Mouse (Mus musculus) midbrain, postnatal 0 days (tissue): Measurements from ENCODE around the gene Trip12. TPM values are rescaled to one million over a fixed set of nuclear protein-coding genes. Genes with fewer than 3 reads are reported as not detected.

Experiments
- ATAC-seq: fragments of 200-750 bp; cut with Nextera tagmentation; 2 replicates; pipeline ENCODE4 v1.8.0; 2017; ENCODE audit warnings: moderate number of reproducible peaks, mild to moderate bottlenecking, moderate TSS enrichment, moderate library complexity; ENCODE audit not compliant: low FRiP score
- DNase-seq: peaks from one replicate; pipeline ENCODE4 v3.0.0-alpha.2; 2015; ENCODE audit warnings: low spot score
- H3K27ac ChIP-seq: fragments of 300-500 bp; sonication (generic); 2 replicates; pipeline ENCODE4 v1.5.1; 2014; ENCODE audit warnings: low read depth, mild to moderate bottlenecking, low read length, mixed read lengths
- H3K27me3 ChIP-seq: fragments of 300-500 bp; sonication (generic); 2 replicates; pipeline ENCODE4 v1.6.1; 2014; ENCODE audit warnings: low read length, control low read depth, mixed read lengths; ENCODE audit not compliant: insufficient read depth
- H3K36me3 ChIP-seq: fragments of 300-500 bp; sonication (generic); 2 replicates; pipeline ENCODE4 v1.6.1; 2014; ENCODE audit warnings: low read length, control low read depth, mixed read lengths; ENCODE audit not compliant: insufficient read depth
- H3K4me1 ChIP-seq: fragments of 300-500 bp; sonication (generic); 2 replicates; pipeline ENCODE4 v1.6.1; 2014; ENCODE audit warnings: mild to moderate bottlenecking, control low read depth, antibody characterized with exemption, low read length, mixed read lengths; ENCODE audit not compliant: insufficient read depth
- H3K4me2 ChIP-seq: fragments of 300-500 bp; sonication (generic); 2 replicates; pipeline ENCODE4 v1.6.1; 2014; ENCODE audit warnings: low read depth, mild to moderate bottlenecking, low read length, mixed read lengths; ENCODE audit not compliant: poor library complexity, severe bottlenecking
- H3K4me3 ChIP-seq: fragments of 300-500 bp; sonication (generic); 2 replicates; pipeline ENCODE4 v1.5.1; 2014; ENCODE audit warnings: low read depth, mild to moderate bottlenecking, low read length, moderate library complexity
- H3K9ac ChIP-seq: fragments of 300-500 bp; sonication (generic); replicated peaks from 2 replicates; pipeline ENCODE4 v1.6.1; 2014; ENCODE audit warnings: mild to moderate bottlenecking, low read length, moderate library complexity, mixed read lengths; ENCODE audit not compliant: poor library complexity, severe bottlenecking
- H3K9me3 ChIP-seq: fragments of 300-500 bp; sonication (generic); 2 replicates; pipeline ENCODE4 v1.6.1; 2016; ENCODE audit warnings: low read length, control low read depth
- CTCF ChIP-seq: IDR thresholded peaks from 2 replicates; pipeline ENCODE4 v1.5.1; 2016; ENCODE audit warnings: antibody characterized with exemption, mild to moderate bottlenecking
- WGBS: fragments of 180-500 bp; shearing (Covaris S2); extraction: QIAGEN DNeasy Blood & Tissue Kit; methylation state at CpG from one replicate; pipeline ENCODE4 v1.1.7; 2014; 5-methylcytosine and 5-hydroxymethylcytosine counted together
- polyA plus RNA-seq: library from polyadenylated mRNA; unstranded; fragments of >200 nt; fragmentation: Nextera tagmentation; extraction: Ambion mirVana; gene quantifications from 2 replicates; pipeline ENCODE4 v1.2.1, GENCODE M21; 2015
- total RNA-seq: library from RNA; depleted of rRNA; stranded (reverse); fragments of >200 nt; gene quantifications from 2 replicates; pipeline ENCODE4 v1.2.3, GENCODE M21; 2014

The Trip12 gene
- total and polyA plus RNA-seq, 2 experiments from 2014 or later: 37.1 to 120 TPM

DNA sequence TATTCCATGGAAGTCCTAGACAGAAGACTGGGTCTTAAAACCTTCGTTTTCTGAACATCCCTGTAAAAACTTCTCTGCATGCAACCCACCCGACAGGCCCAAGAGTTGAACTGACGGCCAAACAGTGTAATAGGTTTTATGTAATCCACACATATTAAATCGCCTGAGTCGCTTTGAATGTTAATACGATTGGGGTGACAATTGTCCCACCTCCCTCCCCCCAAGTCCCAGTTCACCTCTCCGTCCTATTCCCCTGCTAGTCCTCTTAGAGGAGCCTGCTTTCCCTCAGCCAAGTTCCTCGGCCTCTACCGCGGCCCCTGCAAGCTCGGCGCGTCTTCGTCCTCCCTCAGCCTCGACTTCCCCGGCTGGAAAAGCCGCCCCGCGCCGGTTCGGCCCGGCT is 2.2 kb downstream of the Trip12 start:
- H3K27me3 ChIP-seq: no peaks in the 10 kb centered on the region
- H3K4me1 ChIP-seq: no peaks in the 10 kb centered on the region
- no peaks in the 10 kb centered on the region for H3K9me3 ChIP-seq
- ATAC-seq (no peak; the same call in 1 of the 2 replicates), DNase-seq (peak; percentile 2)
- H3K27ac ChIP-seq: peak overlapping the region; percentile 88
- H3K36me3 ChIP-seq: no peaks in the 10 kb centered on the region
- H3K4me3 ChIP-seq: peak overlapping the region; percentile 83
- 1% methylated on average over 22 of the region's 22 CpGs for WGBS
- H3K4me2 ChIP-seq: peak overlapping the region; percentile 76
- peak overlapping the region; percentile 86 for H3K9ac ChIP-seq
- no peak for TF ChIP-seq CTCF

DNA sequence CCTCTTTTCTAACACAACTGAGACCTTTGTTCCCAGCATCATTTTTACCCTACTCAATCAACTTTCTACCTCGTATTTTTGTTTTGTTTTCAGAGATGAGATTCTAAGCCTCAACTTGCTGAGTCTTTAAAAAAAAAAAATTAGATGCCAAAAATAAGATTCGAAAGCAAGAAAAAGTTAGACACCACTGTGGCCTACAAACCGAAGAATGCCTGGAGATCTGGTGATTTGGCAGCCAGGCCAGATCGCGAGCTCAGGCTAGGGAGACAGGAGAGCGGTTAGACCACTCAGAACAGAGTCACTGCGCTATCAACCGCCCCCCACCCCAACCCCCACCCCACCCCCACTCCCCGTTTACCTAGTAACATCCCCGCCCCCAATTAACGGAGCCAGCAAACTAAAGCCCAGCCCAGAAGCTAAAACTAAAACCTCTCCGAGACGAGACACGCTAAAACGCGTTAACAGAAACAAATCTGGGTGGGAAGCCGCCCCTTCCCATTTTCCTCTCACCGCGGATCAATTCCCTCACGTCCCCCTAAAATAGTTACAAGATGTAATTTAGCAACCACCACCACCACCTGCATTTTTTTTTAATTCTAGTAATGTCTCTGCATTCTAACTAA is 2.7 kb downstream of the Trip12 start:
- 7% methylated on average over 20 of the region's 20 CpGs for WGBS

DNA sequence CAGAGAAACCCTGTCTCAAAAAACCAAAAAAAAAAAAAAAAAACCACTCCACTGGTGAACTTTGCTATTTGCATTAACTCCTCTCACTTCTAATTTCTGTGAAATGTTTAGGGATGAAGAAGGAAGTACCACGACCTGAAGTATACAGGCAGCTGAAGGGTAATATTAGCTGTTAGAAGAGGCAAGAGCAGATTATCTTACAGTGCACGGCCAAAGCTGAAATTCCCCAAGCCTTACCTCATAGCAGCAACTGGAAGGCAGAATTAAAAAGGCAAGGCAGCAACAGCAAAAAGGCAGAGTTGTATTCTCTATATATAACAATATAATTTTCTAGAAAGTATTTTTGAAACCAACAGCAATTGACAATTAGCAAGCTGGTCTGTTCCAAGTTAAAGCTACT is 15.2 kb downstream of the Trip12 start:
- DNase-seq: no peak
- H3K9me3 ChIP-seq: no peaks in the 10 kb centered on the region
- 77% methylated on average over 2 of the region's 2 CpGs for WGBS
- H3K27ac ChIP-seq: no peak overlapping the region
- no peaks in the 10 kb centered on the region for H3K27me3 ChIP-seq
- no peak overlapping the region for H3K4me3 ChIP-seq
- no peak overlapping the region for H3K4me2 ChIP-seq
- H3K36me3 ChIP-seq: 0 out of 2 replicates have a peak, but pooled peaks cover 6% of the 10 kb centered on the region
- no peak for ATAC-seq
- H3K4me1 ChIP-seq: no peaks in the 10 kb centered on the region
- H3K9ac ChIP-seq: no peak overlapping the region
- no peak for TF ChIP-seq CTCF

More for the DNA sequence above, 2.7 kb downstream of the Trip12 start:
- H3K27me3 ChIP-seq: no peaks in the 10 kb centered on the region
- H3K9me3 ChIP-seq: no peaks in the 10 kb centered on the region
- no peak overlapping the region for H3K27ac ChIP-seq
- no peaks in the 10 kb centered on the region for H3K36me3 ChIP-seq
- DNase-seq (no peak), ATAC-seq (no peak)
- H3K4me3 ChIP-seq: peak overlapping the region; percentile 83
- no peaks in the 10 kb centered on the region for H3K4me1 ChIP-seq
- H3K9ac ChIP-seq: peak overlapping the region; percentile 86
- TF ChIP-seq CTCF: no peak
- H3K4me2 ChIP-seq: peak overlapping the region; percentile 76

DNA sequence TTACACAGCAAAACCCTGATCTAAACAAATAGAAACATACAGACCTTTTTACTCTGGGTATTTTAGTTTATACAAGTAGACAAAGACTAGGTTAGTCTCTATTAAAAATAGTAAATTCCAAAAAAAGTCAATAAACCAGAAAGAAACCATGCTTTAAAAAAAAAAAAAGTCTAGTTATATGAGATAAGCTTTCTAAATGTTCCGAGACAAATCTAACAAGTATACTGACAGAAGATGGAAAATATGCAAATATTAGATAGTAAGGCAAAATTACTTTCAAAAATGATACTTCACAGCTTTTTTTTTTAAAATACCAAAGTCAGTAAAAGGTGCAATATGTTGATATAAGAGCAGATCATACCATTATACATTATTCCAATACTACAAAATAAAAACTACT is 22.7 kb downstream of the Trip12 start:
- no peak overlapping the region for H3K4me2 ChIP-seq
- no peaks in the 10 kb centered on the region for H3K27me3 ChIP-seq
- H3K4me3 ChIP-seq: no peak overlapping the region
- H3K9ac ChIP-seq: no peak overlapping the region
- H3K9me3 ChIP-seq: no peaks in the 10 kb centered on the region
- no peaks in the 10 kb centered on the region for H3K4me1 ChIP-seq
- DNase-seq: no peak
- H3K27ac ChIP-seq: no peak overlapping the region
- no peak for TF ChIP-seq CTCF
- no peak for ATAC-seq
- WGBS: 88% methylated on average over 1 of the region's 1 CpGs
- H3K36me3 ChIP-seq: no peaks in the 10 kb centered on the region

DNA sequence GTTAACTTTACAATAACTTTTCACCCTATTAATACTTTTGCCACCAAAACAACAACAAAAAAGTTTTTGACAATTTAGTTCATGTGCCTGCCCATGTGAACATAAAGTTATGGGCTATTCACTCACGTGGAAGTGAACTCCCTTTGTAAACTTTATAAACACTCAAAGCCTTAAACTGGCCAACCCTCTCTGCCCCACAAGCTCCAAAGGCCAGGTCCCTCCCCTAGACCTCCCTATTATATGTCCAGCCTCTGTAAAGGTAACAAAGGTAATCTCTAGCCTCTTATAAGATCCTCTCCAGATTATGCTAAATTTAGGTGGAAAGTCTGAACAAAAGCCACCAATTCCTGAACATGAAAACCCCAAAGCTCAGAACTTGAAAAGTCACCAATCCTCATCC is 36.5 kb downstream of the Trip12 start:
- Histone ChIP-seq H3K9ac (no peak overlapping the region), H3K27me3 (no peaks in the 10 kb centered on the region), H3K27ac (no peak overlapping the region), H3K36me3 (no peaks in the 10 kb centered on the region), H3K4me3 (no peak overlapping the region), H3K4me1 (no peaks in the 10 kb centered on the region), H3K9me3 (no peaks in the 10 kb centered on the region), H3K4me2 (no peak overlapping the region)
- ATAC-seq: no peak
- WGBS: 85% methylated on average over 1 of the region's 1 CpGs
- TF ChIP-seq CTCF: no peak
- no peak for DNase-seq

DNA sequence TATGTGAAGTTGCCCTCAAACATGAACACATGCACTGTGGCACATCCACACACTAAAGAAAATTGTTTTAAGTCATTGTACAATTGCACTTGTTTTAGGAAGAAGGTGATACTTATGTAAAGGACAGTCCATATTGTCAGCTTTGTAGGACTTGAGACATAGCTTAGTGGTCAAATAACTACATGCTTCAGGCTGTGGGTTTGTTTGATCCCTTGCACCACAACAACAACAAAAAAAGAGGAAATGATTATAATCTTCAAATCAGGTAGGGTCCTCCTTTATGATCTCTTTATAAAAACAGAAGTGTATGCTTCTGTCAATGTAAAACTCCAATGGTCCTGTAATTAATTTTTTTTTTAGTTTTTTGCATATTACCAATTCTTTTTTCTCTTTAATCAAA is 41.1 kb downstream of the Trip12 start:
- no peak overlapping the region for H3K27ac ChIP-seq
- H3K9ac ChIP-seq: no peak overlapping the region
- H3K27me3 ChIP-seq: no peaks in the 10 kb centered on the region
- H3K9me3 ChIP-seq: no peaks in the 10 kb centered on the region
- no peaks in the 10 kb centered on the region for H3K4me1 ChIP-seq
- DNase-seq: no peak
- no peak for TF ChIP-seq CTCF
- no peak overlapping the region for H3K4me3 ChIP-seq
- ATAC-seq: no peak
- H3K4me2 ChIP-seq: no peak overlapping the region
- H3K36me3 ChIP-seq: no peaks in the 10 kb centered on the region
